Mouse (Mus musculus): ENCODE measurements at regions not wholly inside any gene's neighbourhood (a gene's known extent, or its start where the extent isn't known, plus 50 kb on each side); places are given as distances from the start of the nearest gene placed in this dataset.

GRCm38 (mm10) chr6:37730500-37731239, 139.9 kb upstream of the Trim24 start:
- TF ChIP-seq GATA4 (IDR thresholded peaks at IDR 0.05; ENCODE audit: insufficient replicate concordance, low read length): no peak

- TF ChIP-seq GATA4 (IDR thresholded peaks at IDR 0.05; ENCODE audit: insufficient replicate concordance, low read length): peak; percentile 78
Observed at GRCm38 (mm10) chr6:37732385-37732784, 138.2 kb upstream of the Trim24 start.

- no peak for TF ChIP-seq GATA4 (IDR thresholded peaks at IDR 0.05; ENCODE audit: insufficient replicate concordance, low read length)
Observed at GRCm38 (mm10) chr6:37735288-37735961, 135.2 kb upstream of the Trim24 start.

- TF ChIP-seq GATA4 (IDR thresholded peaks at IDR 0.05; ENCODE audit: insufficient replicate concordance, low read length): no peak
Observed at GRCm38 (mm10) chr6:37735962-37736297, 134.7 kb upstream of the Trim24 start.

- no peak for TF ChIP-seq GATA4 (IDR thresholded peaks at IDR 0.05; ENCODE audit: insufficient replicate concordance, low read length)
Observed at GRCm38 (mm10) chr6:37740982-37741889, 129.4 kb upstream of the Trim24 start.

- TF ChIP-seq GATA4 (IDR thresholded peaks at IDR 0.05; ENCODE audit: insufficient replicate concordance, low read length): no peak
Observed at GRCm38 (mm10) chr6:37744679-37745078, 125.9 kb upstream of the Trim24 start.

- TF ChIP-seq GATA4 (IDR thresholded peaks at IDR 0.05; ENCODE audit: insufficient replicate concordance, low read length): no peak
Observed at GRCm38 (mm10) chr6:37745393-37746100, 125.1 kb upstream of the Trim24 start.

GRCm38 (mm10) chr6:37747793-37748192, 122.8 kb upstream of the Trim24 start:
- TF ChIP-seq GATA4 (IDR thresholded peaks at IDR 0.05; ENCODE audit: insufficient replicate concordance, low read length): peak; percentile 46; the same call in 1 of the 2 replicates

- TF ChIP-seq GATA4 (IDR thresholded peaks at IDR 0.05; ENCODE audit: insufficient replicate concordance, low read length): no peak
Observed at GRCm38 (mm10) chr6:37748296-37748980, 122.2 kb upstream of the Trim24 start.

GRCm38 (mm10) chr6:37749016-37749415, 121.6 kb upstream of the Trim24 start:
- no peak for TF ChIP-seq GATA4 (IDR thresholded peaks at IDR 0.05; ENCODE audit: insufficient replicate concordance, low read length)

GRCm38 (mm10) chr6:37750271-37750670, 120.3 kb upstream of the Trim24 start:
- TF ChIP-seq GATA4 (IDR thresholded peaks at IDR 0.05; ENCODE audit: insufficient replicate concordance, low read length): no peak

GRCm38 (mm10) chr6:37751701-37752100, 118.9 kb upstream of the Trim24 start:
- peak; percentile 64 for TF ChIP-seq GATA4 (IDR thresholded peaks at IDR 0.05; ENCODE audit: insufficient replicate concordance, low read length)

- TF ChIP-seq GATA4 (IDR thresholded peaks at IDR 0.05; ENCODE audit: insufficient replicate concordance, low read length): no peak
Observed at GRCm38 (mm10) chr6:37763036-37763435, 107.6 kb upstream of the Trim24 start.

- TF ChIP-seq GATA4 (IDR thresholded peaks at IDR 0.05; ENCODE audit: insufficient replicate concordance, low read length): no peak
Observed at GRCm38 (mm10) chr6:37767690-37768089, 102.9 kb upstream of the Trim24 start.
